Mouse (Mus musculus): ENCODE data around the gene Dscaml1. TPM values are rescaled to one million over a fixed set of nuclear protein-coding genes. Genes with fewer than 3 reads are reported as not detected.

Gene Dscaml1
- total RNA-seq, 2 experiments from 2014 or later = 0.21 TPM; not detected in 1

- intact Hi-C loops (cut with DNase I; ENCODE audit: low total_unique reads) = no loop called here
- DNase-seq = no peak
These were observed 123.4 kb downstream of the Dscaml1 start for GRCm38 (mm10) chr9:45549796-45550195.

- intact Hi-C loops (cut with DNase I; ENCODE audit: low total_unique reads) = no loop called here
- no peak for DNase-seq
These were observed 123.8 kb downstream of the Dscaml1 start for GRCm38 (mm10) chr9:45550210-45550609.

GRCm38 (mm10) chr9:45550662-45551061 is 124.2 kb downstream of the Dscaml1 start:
- DNase-seq = no peak
- intact Hi-C loops (cut with DNase I; ENCODE audit: low total_unique reads) = no loop called here

GRCm38 (mm10) chr9:45555036-45555826 is 128.8 kb downstream of the Dscaml1 start:
- intact Hi-C loops (cut with DNase I; ENCODE audit: low total_unique reads) = no loop called here
- no peak for DNase-seq

- intact Hi-C loops (cut with DNase I; ENCODE audit: low total_unique reads) = no loop called here
- DNase-seq = no peak
These were observed 130.5 kb downstream of the Dscaml1 start for GRCm38 (mm10) chr9:45556882-45557281.

GRCm38 (mm10) chr9:45560987-45561386 is 134.6 kb downstream of the Dscaml1 start:
- peak; percentile 42 for DNase-seq
- intact Hi-C loops (cut with DNase I; ENCODE audit: low total_unique reads) = no loop called here

- intact Hi-C loops (cut with DNase I; ENCODE audit: low total_unique reads) = no loop called here
- no peak for DNase-seq
These were observed 140.6 kb downstream of the Dscaml1 start for GRCm38 (mm10) chr9:45566843-45567578.

GRCm38 (mm10) chr9:45569680-45570079 is 143.3 kb downstream of the Dscaml1 start:
- intact Hi-C loops (cut with DNase I; ENCODE audit: low total_unique reads) = no loop called here
- no peak for DNase-seq

- intact Hi-C loops (cut with DNase I; ENCODE audit: low total_unique reads) = no loop called here
- DNase-seq = no peak
These were observed 143.9 kb downstream of the Dscaml1 start for GRCm38 (mm10) chr9:45570346-45570745.

- DNase-seq = peak; percentile 43
- intact Hi-C loops (cut with DNase I; ENCODE audit: low total_unique reads) = no loop called here
These were observed 146.5 kb downstream of the Dscaml1 start for GRCm38 (mm10) chr9:45572787-45573492.

GRCm38 (mm10) chr9:45573493-45573815 is 147.0 kb downstream of the Dscaml1 start:
- intact Hi-C loops (cut with DNase I; ENCODE audit: low total_unique reads) = no loop called here
- no peak for DNase-seq

GRCm38 (mm10) chr9:45574021-45574420 is 147.6 kb downstream of the Dscaml1 start:
- DNase-seq = no peak
- intact Hi-C loops (cut with DNase I; ENCODE audit: low total_unique reads) = no loop called here

- DNase-seq = no peak
- intact Hi-C loops (cut with DNase I; ENCODE audit: low total_unique reads) = no loop called here
These were observed 153.8 kb downstream of the Dscaml1 start for GRCm38 (mm10) chr9:45580069-45580795.

GRCm38 (mm10) chr9:45586475-45586874 is 160.0 kb downstream of the Dscaml1 start:
- intact Hi-C loops (cut with DNase I; ENCODE audit: low total_unique reads) = no loop called here
- no peak for DNase-seq

GRCm38 (mm10) chr9:45587704-45588103 is 161.3 kb downstream of the Dscaml1 start:
- intact Hi-C loops (cut with DNase I; ENCODE audit: low total_unique reads) = no loop called here
- no peak for DNase-seq

GRCm38 (mm10) chr9:45589867-45590266 is 163.4 kb downstream of the Dscaml1 start:
- intact Hi-C loops (cut with DNase I; ENCODE audit: low total_unique reads) = loop anchor here (5.0 kb wide), 1 partner anchor 162 kb away; no protein-coding TSS in a partner anchor
- peak; percentile 37 for DNase-seq

GRCm38 (mm10) chr9:45591061-45591460 is 164.6 kb downstream of the Dscaml1 start:
- intact Hi-C loops (cut with DNase I; ENCODE audit: low total_unique reads) = loop anchor here (5.0 kb wide), 1 partner anchor 161 kb away; no protein-coding TSS in a partner anchor

GRCm38 (mm10) chr9:45592374-45592773 is 165.9 kb downstream of the Dscaml1 start:
- DNase-seq = peak; percentile 9
- intact Hi-C loops (cut with DNase I; ENCODE audit: low total_unique reads) = loop anchor here (5.0 kb wide), 1 partner anchor 160 kb away; no protein-coding TSS in a partner anchor

More at GRCm38 (mm10) chr9:45591061-45591460, 164.6 kb downstream of the Dscaml1 start:
- DNase-seq = no peak

- intact Hi-C loops (cut with DNase I; ENCODE audit: low total_unique reads) = no loop called here
- DNase-seq = no peak
These were observed 171.7 kb downstream of the Dscaml1 start for GRCm38 (mm10) chr9:45598117-45598516.
